Mouse (Mus musculus) olfactory bulb, adult 2 months (tissue): ENCODE data around the gene Atg4b.

Source experiments
- CTCF ChIP-seq: fragments of 200-500 bp; IDR thresholded peaks from 2 replicates; pipeline ENCODE4 v1.5.1; 2012; ENCODE audit warnings: low read depth, mild to moderate bottlenecking, low read length, moderate library complexity; ENCODE audit not compliant: insufficient read depth
- POLR2A ChIP-seq: fragments of 200-500 bp; IDR thresholded peaks from 2 replicates; pipeline ENCODE4 v1.6.1; 2012; ENCODE audit warnings: mild to moderate bottlenecking, low read depth, low read length, moderate library complexity; ENCODE audit not compliant: insufficient read depth

DNA sequence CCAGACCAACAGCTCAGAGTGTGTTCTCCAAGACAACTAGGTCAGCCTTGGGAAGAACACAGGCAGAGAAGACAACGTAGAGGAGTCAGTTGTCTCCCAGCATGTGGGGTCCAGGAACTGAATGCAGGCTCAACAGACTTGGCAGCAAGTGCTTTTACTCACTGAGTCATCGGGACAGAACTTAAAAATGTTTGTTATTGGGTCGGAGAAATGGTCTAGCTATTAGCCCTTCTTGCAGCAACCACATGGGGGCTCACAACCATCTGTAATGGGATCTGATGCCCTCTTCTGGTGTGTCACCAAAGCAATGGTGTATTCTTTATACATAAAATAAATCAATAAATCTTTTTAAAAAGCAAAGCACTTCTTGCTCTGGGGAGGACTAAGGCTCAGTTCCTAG lies 25.2 kb upstream of the Atg4b start:
- no peak for TF ChIP-seq CTCF
- TF ChIP-seq POLR2A: no peak
